33 mouse cellular contexts compared by ENCODE assay signal in genomic region chr14:106096816-106097215, GRCm38 (mm10). TPM values are rescaled to one million over a fixed set of nuclear protein-coding genes. Genes with fewer than 3 reads are reported as not detected.
DNase-seq lines count a peak whose midpoint lies in the region; ATAC-seq and TF ChIP-seq lines count a peak whose summit lies in the region.
"Had no signal": no experiment of that assay in that cellular context is flagged by ENCODE, and none has a peak within 500 bp of the region (broad histone marks: within the 10 kb centered on the region; RNA-seq: fewer than 3 reads in every experiment).

No protein-coding gene starts in this region.

- no peak overlapping the region for H3K27ac ChIP-seq in forebrain, postnatal 0 days (ENCODE audit: low read depth, low read length)
- no peak overlapping the region for H3K27ac ChIP-seq in forebrain, embryonic 11.5 days (ENCODE audit: low read depth, low read length)
- H3K27ac ChIP-seq in layer of hippocampus, adult 2 months = no peak overlapping the region
- no peak overlapping the region for H3K27ac ChIP-seq in hindbrain, embryonic 14.5 days
- H3K27ac ChIP-seq: forebrain, embryonic 10.5 days; gastrocnemius, adult 2 months; hindbrain, embryonic 13.5 days; hindbrain, postnatal 0 days had no signal

- no peak overlapping the region for H3K4me3 ChIP-seq in forebrain, postnatal 0 days (ENCODE audit: low read depth, low read length)
- no peak overlapping the region for H3K4me3 ChIP-seq in forebrain, embryonic 11.5 days (ENCODE audit: low read depth, low read length)
- no peak overlapping the region for H3K4me3 ChIP-seq in layer of hippocampus, adult 2 months
- no peak overlapping the region for H3K4me3 ChIP-seq in hindbrain, embryonic 14.5 days (replicated peaks; ENCODE audit: low read length)
- H3K4me3 ChIP-seq: forebrain, embryonic 10.5 days; gastrocnemius, adult 2 months; hindbrain, embryonic 13.5 days had no signal

- TF ChIP-seq CTCF in forebrain, postnatal 0 days (IDR thresholded peaks at IDR 0.05; ENCODE audit: low read depth) = no peak
- TF ChIP-seq CTCF in layer of hippocampus, adult 2 months (conservative IDR thresholded peaks at IDR 0.05) = no peak

- no peaks in the 10 kb centered on the region for H3K36me3 ChIP-seq in forebrain, postnatal 0 days (ENCODE audit: insufficient read depth)
- H3K36me3 ChIP-seq in forebrain, embryonic 11.5 days (ENCODE audit: control insufficient read depth, insufficient read depth, low read length) = no peaks in the 10 kb centered on the region
- no peaks in the 10 kb centered on the region for H3K36me3 ChIP-seq in hindbrain, embryonic 14.5 days (replicated peaks; ENCODE audit: control insufficient read depth, insufficient read depth)
- H3K36me3 ChIP-seq: forebrain, embryonic 10.5 days; hindbrain, embryonic 13.5 days had no signal

- no peak overlapping the region for H3K4me2 ChIP-seq in forebrain, postnatal 0 days (ENCODE audit: low read depth)
- H3K4me2 ChIP-seq in forebrain, embryonic 11.5 days (ENCODE audit: low read depth, low read length, severe bottlenecking) = no peak overlapping the region
- H3K4me2 ChIP-seq in hindbrain, embryonic 14.5 days (replicated peaks) = no peak overlapping the region
- H3K4me2 ChIP-seq: heart, embryonic 11.5 days; hindbrain, embryonic 13.5 days had no signal

- no peaks in the 10 kb centered on the region for H3K9me3 ChIP-seq in forebrain, postnatal 0 days (ENCODE audit: low read length)
- no peaks in the 10 kb centered on the region for H3K9me3 ChIP-seq in forebrain, embryonic 11.5 days (ENCODE audit: control insufficient read depth, low read length)
- no peaks in the 10 kb centered on the region for H3K9me3 ChIP-seq in hindbrain, embryonic 14.5 days (ENCODE audit: control insufficient read depth, low read length)
- H3K9me3 ChIP-seq: forebrain, embryonic 10.5 days; hindbrain, embryonic 13.5 days had no signal

- H3K27me3 ChIP-seq in forebrain, postnatal 0 days (ENCODE audit: insufficient read depth, low read length) = no peaks in the 10 kb centered on the region
- H3K27me3 ChIP-seq in forebrain, embryonic 11.5 days (ENCODE audit: control insufficient read depth, insufficient read depth, low read length) = no peaks in the 10 kb centered on the region
- H3K27me3 ChIP-seq in hindbrain, embryonic 14.5 days (ENCODE audit: control insufficient read depth, insufficient read depth, low read length) = no peaks in the 10 kb centered on the region
- H3K27me3 ChIP-seq: hindbrain, embryonic 13.5 days had no signal

- no peaks in the 10 kb centered on the region for H3K4me1 ChIP-seq in forebrain, postnatal 0 days (ENCODE audit: insufficient read depth)
- H3K4me1 ChIP-seq in forebrain, embryonic 11.5 days (replicated peaks; ENCODE audit: control insufficient read depth, insufficient read depth, low read length) = no peaks in the 10 kb centered on the region
- no peaks in the 10 kb centered on the region for H3K4me1 ChIP-seq in hindbrain, embryonic 14.5 days (replicated peaks; ENCODE audit: control insufficient read depth, insufficient read depth, low read length)
- H3K4me1 ChIP-seq: forebrain, embryonic 10.5 days; hindbrain, embryonic 13.5 days had no signal

- ATAC-seq in forebrain, postnatal 0 days = no peak
- ATAC-seq in forebrain, embryonic 11.5 days (replicated peaks; ENCODE audit: low FRiP score) = no peak
- no peak for ATAC-seq in hindbrain, embryonic 14.5 days (ENCODE audit: low FRiP score)
- ATAC-seq: CD4-positive, CD25-positive, alpha-beta regulatory T cell, adult 4 months; forebrain, embryonic 16.5 days; hindbrain, postnatal 0 days; inflammation-experienced regulatory T-cells, adult 6 months; intestine, embryonic 16.5 days had no signal

- no peak overlapping the region for H3K9ac ChIP-seq in forebrain, postnatal 0 days
- no peak overlapping the region for H3K9ac ChIP-seq in forebrain, embryonic 11.5 days (ENCODE audit: low read length)
- no peak overlapping the region for H3K9ac ChIP-seq in hindbrain, embryonic 14.5 days
- H3K9ac ChIP-seq: hindbrain, embryonic 13.5 days had no signal

- WGBS in forebrain, postnatal 0 days = 65% methylated on average over 4 of the region's 4 CpGs
- 91% methylated on average over 4 of the region's 4 CpGs for WGBS in forebrain, embryonic 11.5 days
- WGBS in hindbrain, embryonic 14.5 days = 89% methylated on average over 4 of the region's 4 CpGs

- peak; percentile 1 for DNase-seq in forebrain, postnatal 0 days
- no peak for DNase-seq in forebrain, embryonic 11.5 days (ENCODE audit: low spot score)
- DNase-seq in layer of hippocampus, adult 2 months (ENCODE audit: low spot score in 2 of 2) = peak; percentile 26 to 69
- DNase-seq in layer of hippocampus, postnatal 36 days = no peak
- peak; percentile 75 for DNase-seq in layer of hippocampus, adult 9-10 months (ENCODE audit: low spot score)
- DNase-seq in thymus, postnatal 0 days (ENCODE audit: low spot score) = no peak
- DNase-seq in hindbrain, embryonic 14.5 days (ENCODE audit: low spot score) = no peak
- DNase-seq: adrenal gland, adult 2 months; adrenal gland, postnatal 14 days; cerebellum, adult 18-20 months; gastrocnemius, adult 2 months; gastrocnemius, postnatal 14 days; heart, adult 11 months had no signal

RNA-seq across cellular contexts. Expression of gene Trim52, which starts 9.2 kb away (rescaled TPM):
- total RNA-seq in forebrain, postnatal 0 days (2014; rRNA removed) = not detected in 2 replicates
- not detected in 2 replicates for polyA plus RNA-seq in forebrain, postnatal 0 days (2015; fragmentation: Nextera tagmentation; extraction: Ambion mirVana)
- polyA plus RNA-seq in forebrain, embryonic 11.5 days (2014; fragmentation: Nextera tagmentation; extraction: Ambion mirVana) = not detected in 2 replicates
- total RNA-seq in layer of hippocampus, adult 2 months (2021) = not detected
- not detected for total RNA-seq in layer of hippocampus, postnatal 36 days (2021)
- not detected in 2 replicates for polyA plus RNA-seq in thymus, postnatal 0 days (2015; fragmentation: Nextera tagmentation; extraction: Ambion mirVana)
- polyA plus RNA-seq in hindbrain, embryonic 14.5 days (2014; fragmentation: Nextera tagmentation; extraction: Ambion mirVana) = not detected in 2 replicates
- total RNA-seq: adrenal gland, adult 2 months; adrenal gland, postnatal 14 days; adrenal gland, postnatal 4 days; gastrocnemius, adult 2 months; gastrocnemius, postnatal 14 days; gastrocnemius, postnatal 4 days; heart, adult 8-10 months; heart, postnatal 25 days; hematopoietic stem cell, adult 5-6 weeks; hindbrain, postnatal 0 days; MEL had no signal
- polyA plus RNA-seq: adrenal gland, adult 2 months; C2C12; CD4-positive, CD25-positive, alpha-beta regulatory T cell, adult 4 months; embryonic facial prominence, embryonic 11.5 days; embryonic facial prominence, embryonic 14.5 days; forebrain, embryonic 10.5 days; forebrain, embryonic 16.5 days; frontal cortex, adult 2 months; heart, embryonic 11.5 days; heart, embryonic 14.5 days; heart, postnatal 0 days; hindbrain, embryonic 13.5 days; hindbrain, postnatal 0 days; inflammation-experienced regulatory T-cells, adult 6 months; intestine, embryonic 16.5 days had no signal

Comparison
In these comparisons a context has a peak if more than half of its experiments do, and no peak if none do; other contexts are left out.
1. DNase-seq: peak in forebrain, postnatal 0 days (single experiment), layer of hippocampus, adult 2 months (2 of 2) and layer of hippocampus, adult 9-10 months (single experiment); none in forebrain, embryonic 11.5 days (single experiment), layer of hippocampus, postnatal 36 days (0 of 2), thymus, postnatal 0 days (single experiment) and hindbrain, embryonic 14.5 days (single experiment).